Mouse (Mus musculus) gastrocnemius, adult 2 months (tissue): ENCODE data around the gene Eps8l2. TPM values are rescaled to one million over a fixed set of nuclear protein-coding genes. Genes with fewer than 3 reads are reported as not detected.

Source experiments
- DNase-seq: peaks from one replicate; pipeline ENCODE4 v3.0.0; 2022
- H3K27ac ChIP-seq: fragments of 200-600 bp; 2 replicates; pipeline ENCODE4 v1.8.1; 2022; ENCODE audit warnings: mild to moderate bottlenecking
- H3K4me3 ChIP-seq: fragments of 200-600 bp; 2 replicates; pipeline ENCODE4 v1.8.1; 2022; ENCODE audit warnings: mild to moderate bottlenecking, moderate library complexity
- CTCF ChIP-seq: fragments of 200-600 bp; IDR thresholded peaks from 2 replicates; pipeline ENCODE4 v1.8.1; 2022; ENCODE audit warnings: antibody characterized with exemption, mild to moderate bottlenecking, moderate library complexity
- intact Hi-C: fragments of 180-260 bp; cut with DNase I; formaldehyde crosslinking; loops from one replicate; pipeline ENCODE4 v1.15.1; 2025
- total RNA-seq, 2 experiments: library from RNA; stranded (reverse); gene quantifications; 2 replicates each; pipeline ENCODE4 v1.2.3; 2021

Gene Eps8l2
- total RNA-seq, 2 experiments from 2014 or later, result 2.6 to 3.1 TPM

- TF ChIP-seq CTCF, result no peak
- Histone ChIP-seq H3K4me3 (no peak overlapping the region), H3K27ac (no peak overlapping the region)
- intact Hi-C loops, result no loop called here
- DNase-seq, result no peak
Measured at GRCm38 (mm10) chr7:141356971-141357370, 18.3 kb downstream of the Eps8l2 start.

GRCm38 (mm10) chr7:141361510-141361909 lies 22.8 kb downstream of the Eps8l2 start:
- no peak for DNase-seq
- TF ChIP-seq CTCF, result no peak
- no peak overlapping the region for H3K4me3 ChIP-seq
- H3K27ac ChIP-seq, result no peak overlapping the region
- intact Hi-C loops, result no loop called here

- TF ChIP-seq CTCF, result peak; percentile 80
- Histone ChIP-seq H3K4me3 (no peak overlapping the region), H3K27ac (no peak overlapping the region)
- DNase-seq, result peak; percentile 63
- intact Hi-C loops, result loop anchor here (1.0 to 2.0 kb wide), 2 partner anchors 98 to 140 kb away; no protein-coding TSS in a partner anchor
Measured at GRCm38 (mm10) chr7:141363106-141363751, 24.5 kb downstream of the Eps8l2 start.

- no peak for DNase-seq
- TF ChIP-seq CTCF, result no peak
- H3K27ac ChIP-seq, result no peak overlapping the region
- intact Hi-C loops, result loop anchor here (1.0 to 2.0 kb wide), 2 partner anchors 98 to 141 kb away; no protein-coding TSS in a partner anchor
- no peak overlapping the region for H3K4me3 ChIP-seq
Measured at GRCm38 (mm10) chr7:141363752-141364125, 25.1 kb downstream of the Eps8l2 start.

GRCm38 (mm10) chr7:141364349-141365048 lies 25.8 kb downstream of the Eps8l2 start:
- 0 out of 2 replicates have a peak overlapping the region, but pooled peaks have one; percentile 17 for H3K4me3 ChIP-seq
- intact Hi-C loops, result no loop called here
- no peak for DNase-seq
- no peak for TF ChIP-seq CTCF
- H3K27ac ChIP-seq, result peak overlapping the region; percentile 38; the same call in 1 of the 2 replicates

GRCm38 (mm10) chr7:141365049-141365445 lies 26.4 kb downstream of the Eps8l2 start:
- intact Hi-C loops, result no loop called here
- Histone ChIP-seq H3K27ac (peak overlapping the region; percentile 7; the same call in 1 of the 2 replicates), H3K4me3 (no peak overlapping the region)
- no peak for TF ChIP-seq CTCF
- no peak for DNase-seq

GRCm38 (mm10) chr7:141367358-141367757 lies 28.7 kb downstream of the Eps8l2 start:
- Histone ChIP-seq H3K27ac (no peak overlapping the region), H3K4me3 (no peak overlapping the region)
- DNase-seq, result no peak
- intact Hi-C loops, result no loop called here
- no peak for TF ChIP-seq CTCF

GRCm38 (mm10) chr7:141369918-141370317 lies 31.2 kb downstream of the Eps8l2 start:
- Histone ChIP-seq H3K4me3 (no peak overlapping the region), H3K27ac (no peak overlapping the region)
- TF ChIP-seq CTCF, result no peak
- intact Hi-C loops, result no loop called here
- DNase-seq, result no peak

GRCm38 (mm10) chr7:141371942-141372595 lies 33.4 kb downstream of the Eps8l2 start:
- intact Hi-C loops, result no loop called here

GRCm38 (mm10) chr7:141373611-141374010 lies 34.9 kb downstream of the Eps8l2 start:
- intact Hi-C loops, result no loop called here
- H3K27ac ChIP-seq, result no peak overlapping the region

More at GRCm38 (mm10) chr7:141371942-141372595, 33.4 kb downstream of the Eps8l2 start:
- DNase-seq, result no peak
- no peak for TF ChIP-seq CTCF
- Histone ChIP-seq H3K27ac (no peak overlapping the region), H3K4me3 (no peak overlapping the region)

GRCm38 (mm10) chr7:141374399-141374798 lies 35.7 kb downstream of the Eps8l2 start:
- intact Hi-C loops, result no loop called here
- DNase-seq, result no peak
- no peak overlapping the region for H3K4me3 ChIP-seq
- H3K27ac ChIP-seq, result no peak overlapping the region
- TF ChIP-seq CTCF, result no peak

More at GRCm38 (mm10) chr7:141373611-141374010, 34.9 kb downstream of the Eps8l2 start:
- no peak for DNase-seq
- TF ChIP-seq CTCF, result no peak
- no peak overlapping the region for H3K4me3 ChIP-seq

GRCm38 (mm10) chr7:141379584-141379983 lies 40.9 kb downstream of the Eps8l2 start:
- no peak for TF ChIP-seq CTCF
- intact Hi-C loops, result no loop called here

More at GRCm38 (mm10) chr7:141379584-141379983, 40.9 kb downstream of the Eps8l2 start:
- Histone ChIP-seq H3K27ac (no peak overlapping the region), H3K4me3 (no peak overlapping the region)
- DNase-seq, result no peak
